Mouse (Mus musculus) limb, embryonic 13.5 days (tissue): Measurements from ENCODE around the gene Pigz. TPM values are rescaled to one million over a fixed set of nuclear protein-coding genes. Genes with fewer than 3 reads are reported as not detected.
A peak's percentile ranks its signal among the peaks of the same experiment; 100 is the strongest.
"Not testable (repeated sequence)": the region's sequence is repeated elsewhere in the genome, so short reads cannot be mapped to it uniquely, and the experiment has no call there.

Source experiments
- ATAC-seq: fragments of 200-750 bp; cut with Nextera tagmentation; 2 replicates; pipeline ENCODE4 v1.8.0; 2017; ENCODE audit warnings: low read depth, moderate number of reproducible peaks, moderate TSS enrichment; ENCODE audit not compliant: low FRiP score
- H3K27ac ChIP-seq: fragments of 300-500 bp; sonication (generic); 2 replicates; pipeline ENCODE4 v1.5.1; 2015; ENCODE audit warnings: inconsistent platforms, mild to moderate bottlenecking, moderate library complexity
- H3K27me3 ChIP-seq: fragments of 300-500 bp; sonication (generic); 2 replicates; pipeline ENCODE4 v1.6.1; 2015; ENCODE audit warnings: mild to moderate bottlenecking, inconsistent platforms
- H3K36me3 ChIP-seq: fragments of 300-500 bp; sonication (generic); 2 replicates; pipeline ENCODE4 v1.6.1; 2015; ENCODE audit warnings: inconsistent platforms, mild to moderate bottlenecking, moderate library complexity
- H3K4me1 ChIP-seq: fragments of 300-500 bp; sonication (generic); 2 replicates; pipeline ENCODE4 v1.6.1; 2015; ENCODE audit warnings: inconsistent platforms
- H3K4me2 ChIP-seq: fragments of 300-500 bp; sonication (generic); replicated peaks from 2 replicates; pipeline ENCODE4 v1.6.1; 2015; ENCODE audit warnings: inconsistent platforms, mild to moderate bottlenecking, moderate library complexity
- H3K4me3 ChIP-seq: fragments of 300-500 bp; sonication (generic); 2 replicates; pipeline ENCODE4 v1.5.1; 2015; ENCODE audit warnings: moderate library complexity, mild to moderate bottlenecking, inconsistent platforms
- H3K9ac ChIP-seq: fragments of 300-500 bp; sonication (generic); 2 replicates; pipeline ENCODE4 v1.6.1; 2015; ENCODE audit warnings: mild to moderate bottlenecking, inconsistent platforms
- H3K9me3 ChIP-seq: fragments of 300-500 bp; sonication (generic); 2 replicates; pipeline ENCODE4 v1.6.1; 2016; ENCODE audit warnings: inconsistent platforms
- WGBS: fragments of 180-500 bp; shearing (Covaris S2); methylation state at CpG from one replicate; pipeline ENCODE4 v1.1.7; 2015; 5-methylcytosine and 5-hydroxymethylcytosine counted together
- polyA plus RNA-seq: library from polyadenylated mRNA; unstranded; fragments of >200 nt; fragmentation: Nextera tagmentation; extraction: Ambion mirVana; gene quantifications from 2 replicates; pipeline ENCODE4 v1.2.1, GENCODE M21; 2015

The Pigz gene
- polyA plus RNA-seq, 1 experiment from 2014 or later: 0.79 TPM

DNA sequence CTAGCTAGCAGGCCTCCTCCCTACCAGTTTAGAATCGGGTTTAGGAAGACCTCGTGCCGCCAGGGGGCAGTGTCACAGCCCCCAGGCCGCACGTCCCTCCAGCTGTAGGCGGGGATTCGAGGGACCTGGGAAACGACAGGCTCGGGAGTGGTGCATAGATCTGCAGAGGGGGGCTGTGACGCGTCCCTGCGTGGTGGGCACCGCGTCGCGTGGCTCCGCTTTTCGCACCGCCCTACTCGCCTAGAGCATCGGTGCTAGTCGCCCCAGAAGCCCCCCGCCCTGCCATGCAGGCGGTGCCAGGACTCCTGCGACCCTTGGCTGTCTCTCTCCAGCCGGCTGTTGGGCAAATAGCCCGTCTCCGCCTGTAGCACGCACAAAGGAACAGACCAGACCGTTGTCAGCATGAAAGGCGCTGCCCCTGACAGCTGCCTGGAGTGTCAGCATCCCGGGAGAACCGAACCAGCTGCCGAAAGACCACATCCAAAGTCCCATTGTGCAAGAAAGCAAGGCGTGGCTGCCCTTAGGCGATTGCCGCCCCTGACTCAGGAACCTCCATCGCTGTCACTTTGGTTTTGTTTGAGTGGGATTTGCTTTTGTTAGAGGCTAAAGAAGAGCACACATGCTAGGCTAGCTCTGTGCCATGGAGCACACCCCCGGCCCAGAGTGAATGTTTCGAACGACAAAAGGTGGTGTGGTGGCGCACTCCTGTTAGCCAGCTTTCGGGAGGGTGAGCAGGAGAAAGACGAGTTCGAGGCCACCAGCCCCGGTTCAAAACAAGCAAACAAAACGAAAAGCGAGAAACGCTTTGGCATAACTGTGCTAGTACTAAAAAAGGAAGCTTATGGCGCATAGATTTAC is 582 bp upstream of the Pigz start:
- H3K4me1 ChIP-seq: peaks cover 25% of the 10 kb centered on the region
- ATAC-seq: peak; percentile 96
- H3K9me3 ChIP-seq: 0 out of 2 replicates have a peak, but pooled peaks cover 3% of the 10 kb centered on the region
- no peak overlapping the region for H3K27ac ChIP-seq
- H3K4me3 ChIP-seq: peak overlapping the region; percentile 55
- H3K4me2 ChIP-seq: peak overlapping the region; percentile 94
- no peaks in the 10 kb centered on the region for H3K36me3 ChIP-seq
- H3K27me3 ChIP-seq: peaks cover 55% of the 10 kb centered on the region
- H3K9ac ChIP-seq: peak overlapping the region; percentile 71
- under 1% methylated on average over 50 of the region's 50 CpGs for WGBS

GRCm38 (mm10) chr16:31934550-31935010 is 929 bp downstream of the Pigz start:
- Histone ChIP-seq H3K4me2 (peak overlapping the region; percentile 57), H3K4me3 (peak overlapping the region; percentile 55), H3K36me3 (no peaks in the 10 kb centered on the region), H3K27ac (no peak overlapping the region), H3K27me3 (peaks cover 55% of the 10 kb centered on the region), H3K9me3 (0 out of 2 replicates have a peak, but pooled peaks cover 3% of the 10 kb centered on the region), H3K9ac (0 out of 2 replicates have a peak overlapping the region, but pooled peaks have one; percentile 25), H3K4me1 (peaks cover 25% of the 10 kb centered on the region)
- 29% methylated on average over 13 of the region's 13 CpGs for WGBS
- no peak for ATAC-seq

DNA sequence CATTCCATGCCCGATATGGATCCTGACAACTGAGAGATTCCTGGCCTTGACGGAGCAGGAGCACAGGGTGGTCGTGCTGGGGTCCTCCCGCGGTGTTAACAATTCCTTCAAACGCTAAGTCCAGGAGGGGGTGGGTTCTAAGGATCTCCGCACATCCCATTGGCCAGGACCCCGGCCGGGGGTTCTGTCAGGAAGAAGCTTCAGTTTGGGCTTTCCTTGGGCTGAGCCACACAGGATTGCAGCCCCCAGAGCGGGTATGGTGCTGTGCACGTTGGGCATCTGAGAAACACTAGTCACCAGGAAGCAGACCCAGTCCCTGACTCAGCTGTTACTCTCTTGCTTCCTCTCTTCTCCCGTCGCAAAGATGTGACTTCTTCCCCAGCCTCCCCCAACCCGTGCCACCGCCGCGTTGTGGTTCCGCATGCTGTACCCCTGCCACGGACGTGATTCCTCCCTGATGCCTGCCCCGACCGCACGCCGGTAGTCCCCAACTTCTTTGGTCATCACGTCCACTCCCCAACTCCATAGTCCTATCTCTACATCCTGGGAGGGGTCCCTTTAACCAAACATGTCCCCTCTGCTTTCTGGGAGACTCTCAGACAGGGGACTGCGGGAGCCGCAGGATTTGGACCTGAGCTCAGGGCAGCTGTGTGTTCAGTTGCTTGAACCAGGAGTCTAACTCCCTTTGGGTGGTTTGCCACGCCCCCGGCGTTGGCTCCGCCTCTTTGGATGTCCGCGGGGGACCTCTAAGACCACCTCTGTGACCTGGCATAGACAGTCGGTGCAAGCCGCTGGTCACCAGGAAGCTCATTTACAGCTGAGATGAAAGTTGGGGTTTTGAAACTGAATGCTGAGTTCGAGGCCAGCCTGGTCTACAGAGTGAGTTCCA is 1.7 kb downstream of the Pigz start:
- Histone ChIP-seq H3K9me3 (0 out of 2 replicates have a peak, but pooled peaks cover 3% of the 10 kb centered on the region), H3K4me2 (peak overlapping the region; percentile 57), H3K27me3 (peaks cover 55% of the 10 kb centered on the region), H3K4me1 (peaks cover 25% of the 10 kb centered on the region), H3K9ac (peak overlapping the region; percentile 39), H3K27ac (no peak overlapping the region), H3K36me3 (no peaks in the 10 kb centered on the region), H3K4me3 (peak overlapping the region; percentile 35)
- 5% methylated on average over 36 of the region's 36 CpGs for WGBS
- no peak for ATAC-seq

DNA sequence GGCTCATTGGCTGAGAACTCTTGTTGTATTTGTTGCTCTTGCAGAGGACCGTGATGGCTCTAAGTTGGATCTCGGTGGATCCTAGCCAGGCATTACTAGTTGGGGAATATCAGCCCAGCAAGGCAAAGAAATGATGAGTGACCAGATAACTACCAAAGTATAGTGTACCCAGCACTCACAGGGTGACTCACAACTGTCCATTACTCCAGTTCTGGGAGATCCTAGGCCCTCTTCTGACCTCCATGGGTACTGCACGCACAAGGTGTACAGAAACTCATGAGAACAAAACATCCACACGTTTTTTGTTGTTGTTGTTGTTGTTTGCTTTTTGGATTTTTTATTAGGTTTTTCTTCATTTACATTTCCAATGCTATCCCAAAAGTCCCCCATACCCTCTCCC is 2.9 kb downstream of the Pigz start:
- ATAC-seq: no peak
- H3K27me3 ChIP-seq: peaks cover 48% of the 10 kb centered on the region

GRCm38 (mm10) chr16:31938856-31939255 is 5.2 kb downstream of the Pigz start:
- ATAC-seq: no peak
- peaks cover 17% of the 10 kb centered on the region for H3K4me1 ChIP-seq
- H3K9ac ChIP-seq: no peak overlapping the region
- no peak overlapping the region for H3K27ac ChIP-seq
- no peaks in the 10 kb centered on the region for H3K36me3 ChIP-seq
- no peak overlapping the region for H3K4me3 ChIP-seq
- 0 out of 2 replicates have a peak, but pooled peaks cover 3% of the 10 kb centered on the region for H3K9me3 ChIP-seq
- no peak overlapping the region for H3K4me2 ChIP-seq
- 72% methylated on average over 6 of the region's 6 CpGs for WGBS
- peaks cover 33% of the 10 kb centered on the region for H3K27me3 ChIP-seq

More for the DNA sequence above, 2.9 kb downstream of the Pigz start:
- 85% methylated on average over 4 of the region's 4 CpGs for WGBS
- H3K9me3 ChIP-seq: 0 out of 2 replicates have a peak, but pooled peaks cover 3% of the 10 kb centered on the region
- H3K4me2 ChIP-seq: no peak overlapping the region
- H3K4me1 ChIP-seq: peaks cover 25% of the 10 kb centered on the region
- no peaks in the 10 kb centered on the region for H3K36me3 ChIP-seq
- H3K27ac ChIP-seq: no peak overlapping the region
- no peak overlapping the region for H3K4me3 ChIP-seq
- no peak overlapping the region for H3K9ac ChIP-seq

DNA sequence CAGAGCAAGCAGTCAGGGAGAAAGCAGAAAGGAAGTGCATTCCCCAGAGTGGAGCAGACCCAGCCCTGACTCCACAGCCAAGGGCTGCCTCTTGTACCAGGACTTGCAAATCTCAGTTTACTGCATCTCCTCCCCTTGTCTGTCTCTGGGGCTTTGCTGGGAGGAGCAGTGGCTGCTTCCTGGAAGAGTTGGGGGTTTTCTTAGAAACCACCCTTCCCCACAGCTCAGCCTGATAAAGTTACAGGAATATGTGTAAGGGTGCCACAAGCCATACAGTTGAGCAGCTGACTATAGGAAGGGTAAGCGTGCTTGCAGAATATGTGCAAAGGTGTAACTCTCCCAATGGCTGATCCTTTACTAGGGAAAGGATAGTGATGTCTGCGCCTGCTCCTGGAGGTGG is 6.9 kb downstream of the Pigz start:
- H3K9me3 ChIP-seq: 0 out of 2 replicates have a peak, but pooled peaks cover 3% of the 10 kb centered on the region
- ATAC-seq: no peak
- peaks cover 10% of the 10 kb centered on the region for H3K4me1 ChIP-seq
- peaks cover 8% of the 10 kb centered on the region for H3K36me3 ChIP-seq
- WGBS: 59% methylated on average over 2 of the region's 2 CpGs
- H3K4me3 ChIP-seq: no peak overlapping the region
- H3K9ac ChIP-seq: no peak overlapping the region
- peaks cover 16% of the 10 kb centered on the region for H3K27me3 ChIP-seq
- H3K27ac ChIP-seq: no peak overlapping the region
- H3K4me2 ChIP-seq: no peak overlapping the region

GRCm38 (mm10) chr16:31943980-31944379 is 10.3 kb downstream of the Pigz start:
- peaks cover 8% of the 10 kb centered on the region for H3K36me3 ChIP-seq
- no peaks in the 10 kb centered on the region for H3K9me3 ChIP-seq
- no peak overlapping the region for H3K4me2 ChIP-seq
- no peaks in the 10 kb centered on the region for H3K27me3 ChIP-seq
- peaks cover 31% of the 10 kb centered on the region for H3K4me1 ChIP-seq
- 5% methylated on average over 10 of the region's 10 CpGs for WGBS
- no peak overlapping the region for H3K9ac ChIP-seq
- no peak overlapping the region for H3K27ac ChIP-seq
- no peak for ATAC-seq
- H3K4me3 ChIP-seq: no peak overlapping the region

DNA sequence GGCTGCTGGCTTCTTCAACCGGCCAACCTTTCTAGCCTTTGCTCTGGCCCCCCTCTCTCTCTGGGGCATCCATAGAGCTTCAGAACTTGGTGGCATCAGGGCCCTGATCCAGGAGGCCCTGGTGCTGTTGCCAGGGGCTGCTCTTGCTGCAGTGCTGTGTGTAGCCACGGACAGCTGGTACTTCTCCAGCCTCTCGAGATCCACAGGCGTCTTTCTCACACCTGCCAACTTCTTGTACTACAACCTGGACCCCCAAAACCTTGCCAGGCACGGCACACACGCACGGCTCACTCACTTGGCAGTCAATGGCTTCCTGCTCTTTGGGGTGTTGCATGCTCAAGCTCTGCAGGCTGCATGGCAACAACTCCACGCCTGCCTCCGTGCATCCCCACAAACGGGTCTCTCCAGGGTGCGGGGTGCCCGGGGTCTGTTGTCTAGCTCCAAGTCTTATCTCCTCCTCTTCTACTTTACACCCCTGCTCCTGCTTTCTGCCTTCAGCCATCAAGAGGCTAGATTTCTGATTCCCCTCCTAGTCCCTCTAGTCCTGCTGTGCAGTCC is 11.1 kb downstream of the Pigz start:
- H3K4me2 ChIP-seq: no peak overlapping the region
- H3K4me1 ChIP-seq: peaks cover 38% of the 10 kb centered on the region
- no peak overlapping the region for H3K9ac ChIP-seq
- H3K9me3 ChIP-seq: no peaks in the 10 kb centered on the region
- no peak overlapping the region for H3K4me3 ChIP-seq
- ATAC-seq: no peak
- no peak overlapping the region for H3K27ac ChIP-seq
- WGBS: 90% methylated on average over 12 of the region's 12 CpGs
- peaks cover 8% of the 10 kb centered on the region for H3K36me3 ChIP-seq
- no peaks in the 10 kb centered on the region for H3K27me3 ChIP-seq

GRCm38 (mm10) chr16:31945372-31945771 is 11.7 kb downstream of the Pigz start:
- no peak overlapping the region for H3K9ac ChIP-seq

DNA sequence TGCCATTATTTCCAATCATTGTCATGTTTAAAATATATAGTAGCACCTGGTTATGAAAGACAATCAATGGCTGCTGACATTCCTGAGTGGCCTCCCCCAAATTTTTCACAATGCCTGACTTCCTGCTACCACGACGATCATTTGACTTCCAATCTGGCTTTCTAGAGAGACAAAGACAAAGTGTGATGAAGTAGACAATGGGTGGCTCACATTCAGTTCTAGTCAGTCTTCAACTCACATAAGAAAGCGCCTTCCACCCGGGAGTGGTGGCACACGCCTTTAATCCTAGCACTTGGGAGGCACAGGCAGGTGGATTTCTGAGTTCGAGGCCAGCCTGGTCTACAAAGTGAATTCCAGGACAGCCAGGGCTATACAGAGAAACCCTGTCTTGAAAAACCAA is 12.3 kb downstream of the Pigz start:
- not testable (repeated sequence) for H3K4me3 ChIP-seq, H3K27ac ChIP-seq, ATAC-seq, H3K9me3 ChIP-seq, H3K27me3 ChIP-seq, H3K9ac ChIP-seq
- WGBS: 90% methylated on average over 6 of the region's 6 CpGs
- Histone ChIP-seq H3K4me2 (peak overlapping the region; percentile 86; the same call in 1 of the 2 replicates), H3K4me1 (peaks cover 38% of the 10 kb centered on the region), H3K36me3 (peaks cover 19% of the 10 kb centered on the region)

More at GRCm38 (mm10) chr16:31945372-31945771, 11.7 kb downstream of the Pigz start:
- ATAC-seq: no peak
- WGBS: 87% methylated on average over 6 of the region's 6 CpGs
- H3K9me3 ChIP-seq: no peaks in the 10 kb centered on the region
- no peaks in the 10 kb centered on the region for H3K27me3 ChIP-seq
- H3K4me3 ChIP-seq: no peak overlapping the region
- H3K36me3 ChIP-seq: peaks cover 13% of the 10 kb centered on the region
- H3K4me2 ChIP-seq: no peak overlapping the region
- H3K4me1 ChIP-seq: peaks cover 38% of the 10 kb centered on the region
- no peak overlapping the region for H3K27ac ChIP-seq

- Histone ChIP-seq H3K4me1 (peaks cover 38% of the 10 kb centered on the region), H3K9ac (peak overlapping the region; percentile 93), H3K27me3 (no peaks in the 10 kb centered on the region), H3K9me3 (no peaks in the 10 kb centered on the region), H3K4me2 (peak overlapping the region; percentile 86), H3K4me3 (peak overlapping the region; percentile 96), H3K27ac (no peak overlapping the region), H3K36me3 (peaks cover 32% of the 10 kb centered on the region)
- 36% methylated on average over 8 of the region's 8 CpGs for WGBS
- ATAC-seq: no peak
Observed at GRCm38 (mm10) chr16:31947333-31947732, 13.7 kb downstream of the Pigz start.
